Mouse (Mus musculus) c-Kit-positive CD71-positive TER-119-positive erythroid progenitor cells, embryonic 14.5 days (primary cell): ENCODE measurements around the gene Rpl14.
A peak's percentile ranks its signal among the peaks of the same experiment; 100 is the strongest.

Source experiments
- DNase-seq: peaks from one replicate; pipeline ENCODE4 v3.0.0-alpha.2; 2013; ENCODE audit warnings: low spot score

Gene Rpl14

DNA sequence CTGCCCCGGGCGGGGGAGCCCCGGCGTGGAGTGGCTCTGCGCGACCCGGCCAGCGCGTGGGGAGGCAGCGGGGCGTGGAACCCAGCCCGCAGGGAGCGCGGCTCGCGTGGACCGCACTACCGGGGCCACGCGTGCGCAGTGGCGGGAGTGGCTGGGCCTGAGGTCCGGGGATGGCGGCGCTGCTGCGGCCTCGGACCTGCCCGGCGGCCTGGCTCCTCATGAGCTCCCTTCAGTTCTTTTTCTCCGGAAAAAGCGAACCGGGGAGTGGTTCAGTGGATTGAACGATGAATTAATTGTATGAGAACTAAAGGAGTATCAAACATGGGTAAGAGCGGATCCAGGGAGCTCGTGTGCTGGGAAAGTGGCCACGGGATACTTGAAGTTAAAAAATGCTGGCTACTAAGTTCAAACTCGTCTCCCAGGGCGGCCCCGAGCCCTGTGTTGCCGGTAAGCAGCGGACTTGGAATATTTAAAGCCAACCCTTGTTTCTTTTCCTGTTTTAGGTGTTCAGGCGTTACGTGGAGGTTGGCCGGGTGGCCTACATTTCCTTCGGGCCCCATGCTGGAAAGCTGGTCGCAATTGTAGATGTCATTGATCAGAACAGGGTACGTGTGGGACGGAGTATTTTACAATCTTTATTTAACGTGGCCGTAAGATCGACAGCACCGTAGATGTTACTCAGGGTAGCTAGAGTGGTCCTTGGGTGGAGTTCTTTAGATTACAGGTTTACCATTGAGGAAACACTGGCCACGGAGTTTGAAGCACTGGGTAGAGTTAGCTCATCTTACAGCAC is 545 bp downstream of the Rpl14 start:
- DNase-seq, result no peak

DNA sequence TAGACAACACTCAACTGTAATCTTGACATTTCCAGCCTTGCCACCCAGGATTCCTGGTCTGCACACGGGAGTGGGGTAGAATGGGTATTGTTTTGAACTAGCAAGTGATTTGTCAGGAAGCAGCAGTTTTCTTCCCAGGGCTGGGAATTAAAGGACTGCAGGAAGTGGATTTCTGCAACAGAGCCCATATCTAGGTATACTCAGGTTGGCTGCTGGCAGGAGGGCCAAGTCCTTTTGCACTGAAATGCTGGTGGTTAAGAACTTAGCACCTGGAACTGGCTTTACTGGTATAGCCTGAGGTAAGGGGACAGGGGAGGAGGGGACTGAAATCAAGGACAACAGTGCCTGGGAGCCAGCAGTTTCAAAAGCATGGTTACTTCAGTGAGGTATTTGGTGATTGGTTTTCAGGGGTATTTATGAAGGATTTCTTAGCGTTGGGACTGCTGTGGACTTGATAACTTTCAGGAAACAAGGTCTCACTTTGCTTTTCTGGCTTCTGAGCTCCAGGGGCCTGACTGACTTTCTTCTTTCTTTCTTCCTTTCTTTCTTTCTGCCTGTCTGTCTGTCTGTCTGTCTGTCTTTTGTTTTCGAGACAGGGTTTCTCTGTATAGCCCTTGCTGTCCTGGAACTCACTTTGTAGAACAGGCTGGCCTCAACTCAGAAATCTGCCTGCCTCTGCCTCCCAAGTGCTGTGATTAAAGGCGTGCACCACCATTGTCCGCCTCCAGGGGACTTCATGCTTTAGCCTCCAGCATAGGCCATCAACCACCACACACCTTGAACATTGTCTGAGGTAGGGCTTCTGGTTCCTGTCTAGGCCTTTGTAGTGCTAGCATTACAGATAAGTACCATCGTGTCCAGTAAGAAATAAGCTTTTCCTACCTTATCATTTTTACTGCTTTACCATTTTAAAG is 4.8 kb downstream of the Rpl14 start:
- no peak for DNase-seq

DNA sequence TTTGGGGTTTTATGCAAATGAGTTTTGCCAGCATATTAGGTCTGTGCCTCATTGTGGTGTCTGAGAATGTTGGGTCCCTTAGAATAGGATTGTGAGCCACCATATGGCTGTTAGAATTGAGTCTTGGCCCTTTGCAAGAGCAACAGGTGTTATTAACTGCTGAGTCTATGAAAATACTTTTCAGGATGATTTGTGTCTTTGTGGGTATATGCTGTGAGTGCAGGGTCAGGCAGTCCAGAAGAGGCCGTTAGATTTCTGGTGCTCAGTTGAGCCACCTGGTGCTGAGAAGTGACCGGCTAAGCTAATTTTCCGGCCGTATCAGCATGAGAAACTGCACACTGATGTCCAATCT is 5.4 kb downstream of the Rpl14 start:
- no peak for DNase-seq

DNA sequence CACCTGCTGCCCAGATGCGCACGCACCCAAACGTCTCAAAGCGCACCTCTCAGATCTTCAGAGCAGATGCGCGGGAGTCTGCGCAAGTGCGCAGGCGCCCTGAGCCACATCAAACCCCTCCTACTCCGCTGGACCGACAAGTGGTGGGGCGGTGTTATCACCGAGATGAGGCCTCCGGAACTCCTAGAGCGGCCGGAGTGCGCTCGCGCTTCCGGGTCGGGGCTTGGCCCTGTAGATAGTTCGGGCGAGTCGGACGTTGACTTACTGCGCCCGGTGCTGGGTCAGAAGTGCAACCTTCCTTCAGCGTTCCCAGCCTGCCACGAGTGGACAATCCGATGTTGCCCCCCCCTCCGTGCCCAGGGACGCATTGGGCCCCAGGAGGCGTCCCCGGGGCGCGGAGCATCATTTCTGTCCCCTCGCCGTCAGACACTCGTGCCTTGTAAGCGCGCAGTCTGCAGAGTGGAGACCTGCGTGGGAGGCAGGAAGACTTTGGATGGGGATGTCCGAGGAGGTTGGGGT is 5.9 kb downstream of the Rpl14 start:
- peak; percentile 95 for DNase-seq

DNA sequence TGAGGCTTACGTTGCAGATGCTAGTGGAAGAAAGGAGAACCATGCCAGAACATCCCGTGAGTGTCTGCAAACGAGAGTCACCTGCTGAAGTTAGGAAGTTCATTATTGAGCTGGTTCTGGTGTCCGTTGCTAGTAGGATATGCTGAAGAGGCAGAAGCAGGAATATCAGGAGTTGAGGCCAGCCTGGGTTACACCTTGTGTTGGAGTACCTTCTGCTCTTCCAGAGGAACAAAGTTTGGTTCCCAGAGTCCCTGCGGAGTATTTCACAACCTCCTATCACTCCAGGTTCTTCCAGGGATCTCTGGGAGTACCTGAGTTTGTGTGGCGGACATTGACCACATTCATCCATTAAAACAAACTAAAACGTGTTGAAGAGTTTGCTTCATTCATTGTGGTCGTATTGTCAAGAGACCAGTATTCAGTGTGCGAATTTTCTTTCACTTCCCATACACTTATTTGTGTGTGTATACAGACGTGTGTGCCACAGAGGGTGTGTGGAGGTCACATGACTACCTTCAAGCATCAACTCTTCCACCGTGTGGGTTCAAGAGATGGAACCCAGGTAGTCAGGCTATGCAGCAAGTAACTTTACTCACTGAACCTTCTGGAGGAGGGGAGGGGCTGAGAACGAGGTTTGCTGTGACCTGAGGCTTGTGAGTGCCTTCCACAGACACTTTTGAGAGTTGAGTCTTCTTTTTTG is 6.6 kb downstream of the Rpl14 start:
- DNase-seq, result no peak

DNA sequence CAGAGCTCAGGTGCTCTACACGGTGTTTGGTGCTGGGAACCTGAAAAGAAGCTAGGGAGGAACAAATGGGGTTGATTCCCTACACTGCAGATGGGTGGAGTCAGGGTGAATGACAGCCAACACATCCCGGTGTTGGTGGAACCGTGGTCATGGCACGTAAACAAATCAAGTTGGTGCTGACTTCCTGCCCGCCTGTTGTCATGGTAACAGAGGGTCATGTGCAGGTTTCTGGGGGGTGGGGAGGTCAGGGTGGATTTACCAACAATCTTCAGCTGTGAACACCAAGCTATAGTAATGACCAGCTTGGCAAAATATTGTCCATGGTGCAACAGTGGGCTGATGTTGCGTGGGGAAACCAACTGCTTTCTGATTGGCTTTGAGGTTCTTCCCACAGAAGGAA is 7.5 kb downstream of the Rpl14 start:
- DNase-seq, result no peak

DNA sequence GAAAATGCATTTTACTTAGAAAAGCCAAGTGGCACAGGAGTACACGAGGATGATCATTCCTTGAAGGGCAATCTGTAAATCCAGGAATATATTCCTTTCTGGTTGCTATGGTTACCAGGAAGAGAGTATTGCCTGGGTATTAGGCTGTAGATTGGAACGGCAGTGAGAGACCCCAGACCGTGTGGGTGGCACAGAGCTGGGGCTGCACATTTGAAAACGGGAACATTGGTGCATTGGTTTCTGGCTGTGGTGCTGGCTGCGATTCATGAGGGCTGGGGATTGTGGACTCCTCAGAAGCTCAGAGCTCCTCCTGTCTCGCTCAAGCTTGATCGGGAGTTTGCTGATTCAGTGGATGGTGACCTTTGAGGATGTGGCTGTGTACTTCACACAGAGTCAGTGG is 8.6 kb downstream of the Rpl14 start:
- DNase-seq, result no peak

DNA sequence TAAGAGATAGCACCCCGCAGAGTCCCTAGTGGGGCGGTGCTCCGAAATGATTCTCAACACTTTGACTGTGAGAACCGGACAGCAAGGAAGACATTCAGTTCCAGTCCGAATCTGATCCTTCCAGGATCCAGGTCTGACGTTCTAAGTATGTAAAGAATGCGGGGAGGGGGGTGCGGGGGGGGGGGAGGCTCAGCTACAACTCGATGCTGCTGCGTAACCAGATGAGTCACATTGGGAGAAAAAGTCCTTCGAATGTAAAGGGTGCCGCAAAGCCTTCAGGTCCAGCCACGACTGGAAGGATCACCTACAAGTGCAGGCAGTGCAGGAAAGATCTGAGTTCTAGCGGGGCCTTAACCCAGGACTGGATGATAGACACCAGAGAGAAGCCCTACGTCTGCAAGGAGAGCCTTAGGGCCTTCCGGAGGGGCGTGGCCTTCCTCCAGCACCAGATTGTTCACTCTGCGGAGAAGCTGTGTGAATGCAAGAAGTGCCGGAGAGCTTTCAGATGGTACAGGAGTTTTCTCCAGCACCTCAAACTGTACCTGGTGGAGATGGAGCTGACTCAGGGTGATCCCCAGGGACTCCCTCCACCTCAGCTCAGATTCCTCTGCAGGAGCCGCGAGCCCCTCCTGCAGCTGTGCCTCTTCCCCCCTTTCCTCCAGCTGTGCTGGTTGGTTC is 10.8 kb downstream of the Rpl14 start:
- DNase-seq, result no peak

DNA sequence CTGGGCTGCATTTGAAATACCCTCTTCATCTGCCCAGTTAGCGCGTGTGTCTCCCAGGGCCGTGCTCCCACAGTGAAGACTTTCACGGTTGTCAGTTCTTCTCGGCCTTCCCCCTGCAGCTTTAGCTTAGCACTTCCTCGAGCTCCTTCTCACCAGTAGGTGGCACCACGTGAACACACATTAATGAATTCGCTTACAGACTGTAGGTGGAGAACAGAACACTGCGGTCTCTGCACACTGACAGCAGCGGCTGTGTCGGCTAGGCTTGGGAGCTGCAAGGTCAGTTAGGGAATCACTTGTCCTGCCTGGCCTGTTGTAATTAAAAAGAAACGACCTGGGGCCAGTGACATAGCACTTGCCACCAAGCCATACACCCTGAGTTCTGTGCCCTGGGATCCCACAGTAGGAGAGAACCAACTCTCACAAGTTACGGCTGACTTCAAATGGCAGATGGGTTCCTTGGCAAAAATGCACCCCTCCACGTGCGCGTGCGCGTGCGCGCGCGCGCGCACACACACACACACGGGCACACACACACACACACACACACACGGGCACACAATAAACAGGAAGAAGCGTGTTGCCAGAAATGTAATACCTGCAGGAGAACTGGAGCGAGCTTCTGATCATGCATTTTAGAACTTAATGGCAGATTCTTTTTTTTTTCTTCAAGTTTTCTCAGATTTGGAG is 11.5 kb downstream of the Rpl14 start:
- DNase-seq, result peak; percentile 82

DNA sequence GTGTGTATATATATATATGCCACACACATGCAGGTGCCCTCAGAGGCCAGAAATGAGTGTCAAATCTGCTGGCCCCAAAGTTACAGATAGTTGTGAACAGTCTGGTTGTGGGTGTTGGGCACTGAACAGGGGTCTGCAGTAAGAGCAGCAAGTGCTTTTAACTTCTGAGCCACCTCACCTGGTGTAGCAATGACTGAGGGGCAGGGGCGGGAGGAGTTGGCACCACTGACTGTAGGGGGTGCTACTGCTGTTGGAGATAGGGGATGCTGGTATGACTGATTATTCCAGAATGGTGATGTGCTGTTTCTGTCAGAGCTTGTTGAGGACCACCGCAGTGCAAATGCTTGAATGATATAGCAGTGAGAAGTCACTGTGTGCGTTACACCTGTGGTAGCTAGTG is 12.1 kb downstream of the Rpl14 start:
- no peak for DNase-seq

DNA sequence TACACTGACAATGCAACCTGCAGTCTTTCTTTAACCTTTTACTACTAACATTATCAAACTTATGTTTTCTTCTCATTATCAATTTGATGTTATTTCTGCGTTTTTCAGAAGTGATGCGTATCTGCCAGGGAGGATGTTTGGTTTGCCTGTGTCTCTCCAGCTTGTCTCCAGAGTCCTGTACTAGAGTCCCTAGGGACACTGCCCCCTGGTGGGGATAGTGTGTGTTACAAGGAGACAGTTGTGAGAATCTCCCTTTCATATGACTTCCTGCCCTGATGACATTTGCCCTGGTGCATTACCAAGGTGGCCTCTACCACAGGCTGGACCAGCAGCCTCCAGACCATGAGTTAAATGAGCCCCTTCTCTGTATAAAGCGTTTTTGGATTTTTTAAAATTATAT is 15.3 kb downstream of the Rpl14 start:
- DNase-seq, result peak; percentile 79

DNA sequence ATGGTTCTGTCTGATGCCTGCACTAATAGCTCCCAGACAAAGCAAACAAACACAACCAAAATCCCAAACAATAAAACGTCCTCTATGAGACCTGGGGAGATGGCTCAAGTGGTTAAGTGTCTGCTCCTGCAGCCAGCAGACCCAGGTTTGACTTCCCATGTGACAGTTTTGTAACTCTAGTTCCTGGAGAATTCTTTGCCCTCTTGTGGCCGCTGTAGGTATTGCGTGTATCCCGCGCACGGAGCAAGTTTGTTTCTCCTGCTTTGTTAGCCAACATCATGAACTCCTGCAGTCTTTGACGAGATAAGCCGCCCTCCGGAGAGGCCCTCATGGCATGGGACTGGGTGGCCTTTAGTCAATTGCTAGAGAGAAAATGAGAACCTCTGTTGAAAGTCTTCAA is 20.2 kb downstream of the Rpl14 start:
- peak; percentile 70 for DNase-seq

DNA sequence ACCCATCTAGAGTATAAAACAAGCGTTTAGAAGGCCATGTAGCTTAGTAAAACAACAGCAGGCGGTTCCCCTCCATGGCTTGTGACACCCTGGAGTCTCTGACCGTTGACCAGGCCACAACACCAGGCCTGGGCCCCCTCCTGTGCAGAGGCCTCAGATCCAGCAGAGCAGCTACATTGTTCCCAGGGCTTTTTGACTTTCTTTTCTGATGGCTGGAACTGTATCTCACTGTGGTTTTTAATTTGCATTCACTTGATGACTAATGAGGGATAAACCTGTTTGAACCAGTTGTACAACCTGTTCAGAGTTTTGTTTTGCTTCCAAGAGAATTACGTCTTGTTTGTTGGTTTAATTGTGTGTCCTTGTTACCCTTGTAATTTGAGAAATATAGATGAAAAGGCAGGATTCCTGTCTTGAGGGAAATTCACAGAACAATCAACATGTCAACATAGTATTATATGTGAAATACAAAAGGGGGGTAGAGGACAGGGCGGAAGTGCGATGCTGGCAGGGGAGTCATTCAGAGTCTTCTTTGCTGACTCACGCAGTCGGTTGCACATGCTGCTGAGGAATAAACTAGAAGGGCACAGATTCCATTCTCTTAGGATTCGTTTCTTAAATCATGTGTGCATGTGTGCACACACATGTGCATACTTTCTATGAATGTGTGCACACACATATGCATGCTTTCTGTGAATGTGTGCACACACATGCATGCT is 22.3 kb downstream of the Rpl14 start:
- DNase-seq, result no peak

DNA sequence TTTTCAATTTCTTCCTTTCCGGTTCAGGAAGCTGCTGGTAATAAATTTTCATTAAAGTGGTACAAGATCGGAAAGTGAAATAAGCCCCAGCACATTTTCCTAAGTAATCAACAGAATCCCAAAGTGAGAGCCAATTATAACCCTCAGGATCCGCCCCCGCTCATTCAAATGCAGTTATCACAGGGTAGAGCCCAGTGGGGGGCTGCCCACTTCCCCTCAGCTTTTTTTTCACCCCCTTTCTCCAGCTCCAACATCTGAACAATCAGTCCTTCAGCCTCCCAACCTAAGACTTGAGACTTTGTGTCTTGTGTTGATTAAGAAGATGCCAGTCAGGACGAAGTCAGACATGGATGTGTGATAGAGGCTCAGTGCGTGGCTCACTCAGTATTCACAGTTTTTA is 23.6 kb downstream of the Rpl14 start:
- no peak for DNase-seq

DNA sequence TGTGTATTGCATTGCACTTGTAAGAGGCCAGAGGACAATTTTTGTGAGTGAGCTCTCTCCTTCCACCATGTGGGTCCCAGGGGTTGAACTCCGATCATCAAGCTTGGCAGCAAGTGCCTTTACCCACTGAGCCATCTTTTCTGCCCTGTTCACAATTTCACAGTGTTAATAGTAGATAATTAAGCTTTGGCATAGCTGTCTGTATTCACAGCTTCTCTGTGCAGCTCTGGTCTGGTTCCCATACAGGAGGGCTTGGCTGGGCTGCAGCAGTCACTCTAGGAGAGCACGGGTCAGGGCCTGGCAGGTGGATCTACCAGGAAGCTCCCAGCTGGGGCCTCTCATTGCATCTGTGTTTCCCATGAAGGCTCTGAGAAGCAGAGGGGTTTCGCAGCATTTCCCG is 24.1 kb downstream of the Rpl14 start:
- DNase-seq, result no peak

DNA sequence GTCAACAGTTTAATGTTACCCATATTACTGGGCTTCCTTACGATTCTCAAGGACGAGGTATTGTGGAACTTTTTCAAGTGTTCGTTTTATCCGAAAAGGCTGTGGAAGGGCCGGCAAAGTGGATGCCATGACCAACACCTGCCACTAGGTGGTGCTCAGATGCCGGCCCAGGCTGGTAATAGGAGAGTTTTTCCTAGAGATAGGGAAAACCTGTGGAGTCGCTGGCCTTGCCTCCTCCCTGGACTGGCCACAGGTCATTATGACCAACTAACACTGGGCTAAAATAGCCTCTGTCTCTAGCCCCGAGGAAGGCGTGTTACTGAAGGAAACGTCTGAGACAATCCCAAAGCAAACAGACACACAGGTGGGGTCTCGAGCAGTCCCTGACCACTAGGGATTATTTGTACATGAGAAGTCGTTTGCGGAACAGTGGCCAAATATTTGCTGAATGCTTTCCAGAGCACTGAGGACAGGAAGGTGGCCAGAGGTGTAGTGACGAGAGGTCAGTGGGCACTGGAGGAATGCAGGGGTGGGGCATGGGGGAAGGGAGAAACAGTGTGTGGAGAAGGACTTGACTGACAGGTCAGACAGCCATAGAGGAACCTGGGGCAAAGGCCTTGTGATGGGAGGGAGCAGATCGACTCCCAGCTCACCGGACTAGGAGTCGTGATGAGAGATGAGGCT is 30.4 kb downstream of the Rpl14 start:
- DNase-seq, result peak; percentile 59

DNA sequence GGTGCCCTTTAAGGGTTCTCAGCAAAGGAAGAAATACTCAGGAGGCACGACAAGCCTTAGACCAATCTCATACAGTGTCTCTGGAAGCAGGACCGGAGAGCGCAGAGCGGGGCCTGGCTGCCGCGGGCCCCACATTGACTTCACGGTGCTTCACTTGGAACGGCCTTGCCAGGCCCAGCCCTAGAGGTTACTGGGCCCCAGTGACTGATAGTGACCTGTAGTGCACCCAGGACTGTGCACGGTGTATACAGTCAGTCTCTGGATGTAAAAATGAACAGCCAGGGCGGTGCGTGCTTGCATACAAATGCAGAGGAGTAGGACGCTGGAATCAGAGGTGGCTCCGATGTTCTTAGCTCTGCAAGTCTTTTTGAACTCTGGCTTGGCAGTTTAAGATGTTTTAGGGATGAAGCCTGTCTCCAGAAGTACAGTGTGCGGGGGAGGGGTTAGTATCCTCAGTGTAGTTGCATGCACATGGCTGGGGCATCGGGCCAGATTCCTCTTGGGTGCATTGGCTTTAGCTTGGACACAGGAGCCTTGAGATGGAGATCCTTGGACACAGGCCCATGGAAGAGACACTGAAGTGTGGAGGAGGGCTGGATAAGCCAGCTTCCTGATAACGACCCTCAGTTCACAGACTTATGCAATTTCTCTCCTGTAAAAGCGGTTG is 31.1 kb downstream of the Rpl14 start:
- no peak for DNase-seq

DNA sequence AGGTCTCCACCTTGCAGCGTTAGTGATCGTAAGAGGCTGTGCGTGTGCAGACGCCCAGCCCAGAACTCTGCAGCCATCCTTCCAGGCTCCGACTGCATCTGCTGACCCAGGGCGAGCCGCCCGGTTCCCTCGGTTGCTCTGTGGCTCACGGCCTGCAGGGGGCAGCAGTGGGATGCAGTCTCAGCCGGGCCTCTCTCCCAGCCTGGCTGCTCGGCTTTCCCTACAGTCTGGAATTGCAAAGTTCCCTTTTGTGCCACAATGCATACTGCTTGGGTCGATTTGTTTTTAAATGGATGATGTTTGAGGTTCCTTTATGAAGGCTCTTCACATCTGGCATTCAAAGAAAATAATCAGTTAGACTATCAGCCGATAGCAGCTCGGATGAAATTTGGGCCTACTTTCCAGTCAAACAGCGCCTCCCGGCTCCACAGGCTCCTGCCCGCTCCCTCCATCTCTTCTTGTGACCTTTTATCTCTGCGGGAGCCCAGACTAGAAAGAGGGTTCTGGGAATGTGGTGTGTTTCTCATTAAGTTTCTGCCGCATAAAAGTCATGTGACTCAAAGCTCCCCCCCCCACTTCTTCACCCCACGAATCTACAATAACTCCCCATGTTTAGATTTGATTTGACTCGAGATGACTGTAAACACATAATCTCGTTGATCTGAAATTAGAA is 31.7 kb downstream of the Rpl14 start:
- DNase-seq, result peak; percentile 57

DNA sequence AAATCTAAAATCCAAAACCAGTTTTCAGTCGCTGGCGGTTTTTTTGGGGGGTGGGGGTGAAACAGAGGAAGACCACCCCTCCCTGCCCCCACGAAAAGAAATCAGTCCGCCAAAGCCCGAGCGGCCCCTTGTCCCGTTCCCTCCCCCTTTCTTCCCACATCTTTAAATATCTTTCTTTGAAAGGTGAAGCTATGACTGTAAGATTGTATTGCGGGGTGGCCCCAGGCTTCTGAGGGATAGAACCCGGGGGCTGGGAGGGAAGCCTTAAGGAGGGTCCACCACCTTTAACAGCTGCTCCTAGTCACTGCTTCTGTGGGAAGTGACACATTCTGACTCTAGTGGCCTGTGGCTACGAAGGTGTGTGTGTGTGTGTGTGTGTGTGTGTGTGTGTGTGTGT is 32.3 kb downstream of the Rpl14 start:
- no peak for DNase-seq
